Mouse (Mus musculus) ES-Bruce4 (cell line): ENCODE results near the gene Plekhg5.

Source experiments
- CTCF ChIP-seq: IDR thresholded peaks from one replicate; pipeline ENCODE4 v1.8.1; 2011; ENCODE audit warnings: low read depth, low read length
- EP300 ChIP-seq: IDR thresholded peaks from 2 replicates; pipeline ENCODE4 v1.6.1; 2011; ENCODE audit warnings: low read depth, low read length; ENCODE audit not compliant: insufficient read depth
- POLR2A ChIP-seq: IDR thresholded peaks from one replicate; pipeline ENCODE4 v1.8.1; 2011; ENCODE audit warnings: low read length; ENCODE audit not compliant: insufficient read depth

DNA sequence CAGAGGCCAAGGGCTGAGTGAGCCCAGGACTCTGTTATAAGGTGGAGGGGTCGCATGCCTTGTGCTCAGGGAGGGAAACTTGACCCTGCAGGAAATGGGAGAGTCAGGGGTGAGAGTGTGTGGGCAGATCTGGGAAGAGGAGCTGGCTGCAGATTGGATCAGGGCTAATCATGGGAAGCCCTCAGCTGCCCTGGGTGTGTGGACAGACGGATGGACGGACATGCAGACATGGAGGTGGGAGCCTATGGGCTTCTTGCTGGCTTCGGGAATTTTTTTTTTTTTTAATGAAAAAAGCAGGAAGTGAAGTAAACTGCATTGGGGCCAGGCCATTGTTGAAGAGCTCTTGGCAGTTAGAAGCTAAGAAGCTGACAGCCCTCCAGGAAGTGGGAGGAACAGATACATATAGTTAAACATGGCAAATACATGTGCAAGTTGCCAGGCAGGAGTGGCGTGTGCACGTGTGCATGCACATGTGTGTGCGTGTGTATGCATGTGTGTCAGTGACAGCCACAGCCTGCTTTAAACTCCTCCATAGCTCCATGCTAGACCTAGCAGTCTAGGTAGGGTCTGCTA, 28.9 kb downstream of the Plekhg5 start:
- TF ChIP-seq POLR2A (no peak), CTCF (no peak), EP300 (no peak)
